Mouse (Mus musculus) erythroblast, adult 5-6 weeks (primary cell): ENCODE results near the gene Gm6588. TPM values are rescaled to one million over a fixed set of nuclear protein-coding genes. Genes with fewer than 3 reads are reported as not detected.

Experiments used
- total RNA-seq, 2 experiments: library from RNA; stranded (forward) in 1 of 2; stranded (reverse) in 1 of 2; fragments of 150-400 nt in 1 of 2; fragments of 200-764, 138-1000 nt in 1 of 2; gene quantifications; 2 replicates each; pipeline versions ENCODE4 v1.2.3 to v1.2.4; 2015 to 2017; ENCODE audit warnings: low replicate concordance in 2 of 2

Gm6588 gene
- total RNA-seq, 2 experiments from 2014 or later = not detected

Other genes with a start within 250 kb of the Gm6588 start
- 3.3 TPM in 1 of 2 replicates, not detected in the other for gene Cryba4, start 196.9 kb upstream of the Gm6588 start, total RNA-seq (2015; ENCODE audit: low replicate concordance)
- gene Cryba4, start 196.9 kb upstream of the Gm6588 start, total RNA-seq (2017; ENCODE audit: low replicate concordance) = not detected in 2 replicates
- not detected in 2 replicates for gene Crybb1, start 193.6 kb upstream of the Gm6588 start, total RNA-seq (2015; ENCODE audit: low replicate concordance)
- not detected in 2 replicates for gene Crybb1, start 193.6 kb upstream of the Gm6588 start, total RNA-seq (2017; ENCODE audit: low replicate concordance)
- gene Tpst2, start 172.7 kb upstream of the Gm6588 start, total RNA-seq (2015; ENCODE audit: low replicate concordance) = 11.7 and 14.0 TPM in 2 replicates
- gene Tpst2, start 172.7 kb upstream of the Gm6588 start, total RNA-seq (2017; ENCODE audit: low replicate concordance) = 5.0 and 6.4 TPM in 2 replicates
- 3.5 and 4.6 TPM in 2 replicates for gene Tfip11, start 123.1 kb upstream of the Gm6588 start, total RNA-seq (2015; ENCODE audit: low replicate concordance)
- 3.9 and 11.2 TPM in 2 replicates for gene Tfip11, start 123.1 kb upstream of the Gm6588 start, total RNA-seq (2017; ENCODE audit: low replicate concordance)
- 7.5 and 8.2 TPM in 2 replicates for gene Srrd, start 106.4 kb upstream of the Gm6588 start, total RNA-seq (2015; ENCODE audit: low replicate concordance)
- gene Srrd, start 106.4 kb upstream of the Gm6588 start, total RNA-seq (2017; ENCODE audit: low replicate concordance) = 0.17 and 3.3 TPM in 2 replicates
- 3.5 TPM in 1 of 2 replicates, not detected in the other for gene Hps4, start 106.3 kb upstream of the Gm6588 start, total RNA-seq (2015; ENCODE audit: low replicate concordance)
- 1.5 and 5.0 TPM in 2 replicates for gene Hps4, start 106.3 kb upstream of the Gm6588 start, total RNA-seq (2017; ENCODE audit: low replicate concordance)
- gene Gm6583, start 93.4 kb upstream of the Gm6588 start, total RNA-seq (2015; ENCODE audit: low replicate concordance) = not detected in 2 replicates
- gene Gm6583, start 93.4 kb upstream of the Gm6588 start, total RNA-seq (2017; ENCODE audit: low replicate concordance) = not detected in 2 replicates
- not detected in 2 replicates for gene Asphd2, start 54.6 kb upstream of the Gm6588 start, total RNA-seq (2015; ENCODE audit: low replicate concordance)
- gene Asphd2, start 54.6 kb upstream of the Gm6588 start, total RNA-seq (2017; ENCODE audit: low replicate concordance) = not detected in 2 replicates
- not detected in 2 replicates for gene Sez6l, start 127.8 kb downstream of the Gm6588 start, total RNA-seq (2015; ENCODE audit: low replicate concordance)
- gene Sez6l, start 127.8 kb downstream of the Gm6588 start, total RNA-seq (2017; ENCODE audit: low replicate concordance) = not detected in 2 replicates